9 mouse cellular contexts compared by ENCODE assay signal in genomic region chr15:78635231-78635630, GRCm38 (mm10). TPM values are rescaled to one million over a fixed set of nuclear protein-coding genes. Genes with fewer than 3 reads are reported as not detected.
A peak's percentile ranks its signal among the peaks of the same experiment; 100 is the strongest.
DNase-seq lines count a peak whose midpoint lies in the region; ATAC-seq lines count a peak whose summit lies in the region.
"Had no signal": no experiment of that assay in that cellular context is flagged by ENCODE, and none has a peak within 500 bp of the region (broad histone marks: within the 10 kb centered on the region; RNA-seq: fewer than 3 reads in every experiment).

No protein-coding gene starts in this region.

- DNase-seq in adrenal gland, postnatal 10 days = peak; percentile 30
- DNase-seq in adrenal gland, adult 8-10 months = no peak
- DNase-seq in kidney, postnatal 14 days = peak; percentile 24
- DNase-seq in kidney, adult 11 months = no peak
- peak; percentile 85 for DNase-seq in 3T3-L1 (ENCODE audit: low read depth, low spot score)
- peak; percentile 45 to 58 for DNase-seq in heart, postnatal 14 days
- no peak for DNase-seq in c-Kit-positive CD71-positive TER-119-positive erythroid progenitor cells, embryonic 14.5 days (ENCODE audit: low spot score)
- DNase-seq: cerebellum, adult 11 months had no signal

- H3K4me3 ChIP-seq in forebrain, embryonic 16.5 days (replicated peaks; ENCODE audit: low read length) = no peak overlapping the region

- H3K4me2 ChIP-seq in forebrain, embryonic 16.5 days (ENCODE audit: low read length) = no peak overlapping the region

- peaks cover 60% of the 10 kb centered on the region for H3K4me1 ChIP-seq in forebrain, embryonic 16.5 days (replicated peaks; ENCODE audit: control insufficient read depth, insufficient read depth, low read length)

- ATAC-seq in forebrain, embryonic 16.5 days = no peak

- WGBS in forebrain, embryonic 16.5 days = 39% methylated on average over 7 of the region's 7 CpGs

- no peaks in the 10 kb centered on the region for H3K27me3 ChIP-seq in forebrain, embryonic 16.5 days (replicated peaks; ENCODE audit: control insufficient read depth, insufficient read depth, low read length)

- H3K27ac ChIP-seq in forebrain, embryonic 16.5 days (ENCODE audit: low read length) = no peak overlapping the region

- no peaks in the 10 kb centered on the region for H3K9me3 ChIP-seq in forebrain, embryonic 16.5 days (ENCODE audit: control insufficient read depth, low read length)

- no peaks in the 10 kb centered on the region for H3K36me3 ChIP-seq in forebrain, embryonic 16.5 days (ENCODE audit: control insufficient read depth, insufficient read depth)

- intact Hi-C loops in heart, postnatal 14 days (cut with DNase I) = no loop called here

- H3K9ac ChIP-seq in forebrain, embryonic 16.5 days (replicated peaks; ENCODE audit: low read depth, low read length) = no peak overlapping the region

RNA-seq across cellular contexts. Expression of gene Cyth4, which starts 38.4 kb away (rescaled TPM):
- total RNA-seq in adrenal gland, postnatal 10 days (2021) = 1 to 10 TPM; 7.0 to 9.9 TPM
- 10 to 100 TPM in 2 of 4 experiments, 1 to 10 TPM in 2; 8.1 to 21.3 (median 14.8) TPM for total RNA-seq in adrenal gland, adult 8-10 months (2022)
- 1 to 10 TPM; 5.7 to 8.8 TPM for total RNA-seq in heart, postnatal 14 days (2021)
- 4.5 and 5.5 TPM in 2 replicates for polyA plus RNA-seq in forebrain, embryonic 16.5 days (2015; fragmentation: Nextera tagmentation; extraction: Ambion mirVana)

Comparison
In these comparisons a context has a peak if more than half of its experiments do, and no peak if none do; other contexts are left out.
1. DNase-seq: peak in adrenal gland, postnatal 10 days (single experiment), kidney, postnatal 14 days (single experiment), 3T3-L1 (single experiment) and heart, postnatal 14 days (2 of 2); none in adrenal gland, adult 8-10 months (single experiment), kidney, adult 11 months (single experiment) and c-Kit-positive CD71-positive TER-119-positive erythroid progenitor cells, embryonic 14.5 days (single experiment).